ENCODE assay signal across 14 mouse cellular contexts in the genomic region with DNA sequence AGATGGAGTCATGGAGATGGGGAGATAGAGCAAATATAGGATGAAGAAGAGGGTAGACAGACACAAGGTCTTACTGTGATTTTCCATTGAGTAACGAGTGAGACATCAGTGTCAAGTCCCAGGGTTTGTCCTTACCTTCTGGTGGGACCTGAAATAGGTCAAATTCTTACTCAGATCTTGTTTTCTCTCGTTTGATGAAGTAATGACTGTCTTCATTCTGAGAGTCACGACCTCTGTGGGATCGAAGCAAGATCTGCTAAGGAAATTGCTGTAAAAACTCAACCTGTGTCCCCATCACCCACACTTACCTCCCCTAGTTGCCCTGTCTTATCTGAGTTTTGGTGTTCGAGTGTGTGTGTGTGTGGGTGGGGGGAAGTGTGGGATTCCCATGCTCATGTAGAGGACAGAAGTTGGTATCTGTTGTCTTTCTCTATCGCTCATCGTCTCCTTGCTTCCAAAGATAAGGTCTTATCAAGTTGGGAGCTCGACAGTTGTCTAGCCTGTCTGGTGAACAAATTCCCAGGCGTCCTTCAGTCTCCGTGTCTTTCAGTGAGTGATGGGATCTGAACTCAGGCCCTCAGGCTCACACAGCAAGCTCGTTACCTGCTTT. TPM values are rescaled to one million over a fixed set of nuclear protein-coding genes. Genes with fewer than 3 reads are reported as not detected.
DNase-seq lines count a peak whose midpoint lies in the region; ATAC-seq and TF ChIP-seq lines count a peak whose summit lies in the region.
"Had no signal": no experiment of that assay in that cellular context is flagged by ENCODE, and none has a peak within 500 bp of the region (broad histone marks: within the 10 kb centered on the region; RNA-seq: fewer than 3 reads in every experiment).

No protein-coding gene starts in this region.

- no peak for DNase-seq in cerebellum, adult 2 months
- DNase-seq in cerebellum, adult 9-10 months = no peak
- no peak for DNase-seq in kidney, adult 9 months
- no peak for DNase-seq in thymus, adult 2 months
- DNase-seq in thymus, postnatal 36 days = no peak
- no peak for DNase-seq in cerebellum, postnatal 10 days
- no peak for DNase-seq in thymus, postnatal 14 days
- DNase-seq: cerebellum, postnatal 36 days; gastrocnemius, postnatal 14 days; right cerebral cortex, postnatal 14 days had no signal

- no peaks in the 10 kb centered on the region for H3K36me3 ChIP-seq in kidney, embryonic 14.5 days (ENCODE audit: control insufficient read depth, insufficient read depth, low read length)
- no peaks in the 10 kb centered on the region for H3K36me3 ChIP-seq in thymus, adult 2 months (ENCODE audit: control insufficient read depth, insufficient read depth, low read length)
- H3K36me3 ChIP-seq: G1E had no signal

- no peak for TF ChIP-seq CTCF in cerebellum, adult 2 months (IDR thresholded peaks at IDR 0.05; ENCODE audit: borderline replicate concordance, insufficient read depth, low read depth, low read length)
- no peak for TF ChIP-seq CTCF in thymus, adult 2 months (IDR thresholded peaks at IDR 0.05; ENCODE audit: borderline replicate concordance, control insufficient read depth, extremely low read depth, insufficient read depth, low read length, poor library complexity)

- H3K9ac ChIP-seq in kidney, embryonic 14.5 days (ENCODE audit: low read depth, low read length) = no peak overlapping the region
- H3K9ac ChIP-seq: embryonic facial prominence, embryonic 13.5 days; forebrain, embryonic 13.5 days had no signal

- TF ChIP-seq POLR2A in cerebellum, adult 2 months (IDR thresholded peaks at IDR 0.05; ENCODE audit: borderline replicate concordance, insufficient read depth, low read length) = no peak
- TF ChIP-seq POLR2A in thymus, adult 2 months (IDR thresholded peaks at IDR 0.05; ENCODE audit: control insufficient read depth, extremely low read depth, insufficient read depth, low read length, poor library complexity) = no peak

- H3K27ac ChIP-seq in cerebellum, adult 2 months (ENCODE audit: insufficient read depth, low read length) = 0 out of 2 replicates have a peak overlapping the region, but pooled peaks have one; percentile 39
- H3K27ac ChIP-seq in kidney, embryonic 14.5 days (ENCODE audit: low read depth, low read length) = peak overlapping the region; percentile 7; the same call in 1 of the 2 replicates
- peak overlapping the region; percentile 72; the same call in 1 of the 2 replicates for H3K27ac ChIP-seq in thymus, adult 2 months (ENCODE audit: control insufficient read depth, insufficient read depth, low read length)
- H3K27ac ChIP-seq: embryonic facial prominence, embryonic 13.5 days; forebrain, embryonic 13.5 days had no signal

- H3K4me3 ChIP-seq in cerebellum, adult 2 months (replicated peaks; ENCODE audit: insufficient read depth, low read depth, low read length) = no peak overlapping the region
- no peak overlapping the region for H3K4me3 ChIP-seq in kidney, embryonic 14.5 days (ENCODE audit: low read length)
- no peak overlapping the region for H3K4me3 ChIP-seq in thymus, adult 2 months (ENCODE audit: control insufficient read depth, insufficient read depth, low read length)
- H3K4me3 ChIP-seq: embryonic facial prominence, embryonic 13.5 days; forebrain, embryonic 13.5 days had no signal

- 93% methylated on average over 11 of the region's 11 CpGs for WGBS in cerebellum, adult 2 months
- WGBS in kidney, embryonic 14.5 days = 86% methylated on average over 11 of the region's 11 CpGs
- WGBS in thymus, adult 2 months = 88% methylated on average over 11 of the region's 11 CpGs

- no peaks in the 10 kb centered on the region for H3K9me3 ChIP-seq in kidney, embryonic 14.5 days (ENCODE audit: control insufficient read depth, low read length)
- H3K9me3 ChIP-seq: embryonic facial prominence, embryonic 13.5 days; forebrain, embryonic 13.5 days; G1E had no signal

- no peak overlapping the region for H3K4me2 ChIP-seq in kidney, embryonic 14.5 days (replicated peaks; ENCODE audit: low read depth, low read length)
- H3K4me2 ChIP-seq: embryonic facial prominence, embryonic 13.5 days; forebrain, embryonic 13.5 days had no signal

- no peak for ATAC-seq in kidney, embryonic 14.5 days (ENCODE audit: low FRiP score, low TSS enrichment)
- ATAC-seq: forebrain, embryonic 13.5 days had no signal

- H3K4me1 ChIP-seq in cerebellum, adult 2 months (ENCODE audit: control insufficient read depth, insufficient read depth, low read length) = no peaks in the 10 kb centered on the region
- H3K4me1 ChIP-seq in kidney, embryonic 14.5 days (ENCODE audit: control insufficient read depth, insufficient read depth, low read length) = peaks cover 3% of the 10 kb centered on the region
- peaks cover 14% of the 10 kb centered on the region for H3K4me1 ChIP-seq in thymus, adult 2 months (replicated peaks; ENCODE audit: control insufficient read depth, insufficient read depth, low read length)

- H3K27me3 ChIP-seq in cerebellum, adult 2 months (ENCODE audit: control insufficient read depth, insufficient read depth, low read length) = no peaks in the 10 kb centered on the region
- no peaks in the 10 kb centered on the region for H3K27me3 ChIP-seq in kidney, embryonic 14.5 days (ENCODE audit: control insufficient read depth, insufficient read depth, low read length)
- H3K27me3 ChIP-seq in thymus, adult 2 months (ENCODE audit: control insufficient read depth, insufficient read depth, low read length) = no peaks in the 10 kb centered on the region
- H3K27me3 ChIP-seq: embryonic facial prominence, embryonic 13.5 days; forebrain, embryonic 13.5 days had no signal

RNA-seq across cellular contexts. Expression of a gene that starts 28.1 kb away (rescaled TPM):
- 9.8 and 11.4 TPM in 2 replicates for polyA plus RNA-seq in cerebellum, adult 2 months (2012; rRNA removed)
- polyA plus RNA-seq in kidney, embryonic 14.5 days (2014; fragmentation: Nextera tagmentation; extraction: Ambion mirVana) = 7.6 and 14.7 TPM in 2 replicates
- polyA plus RNA-seq in thymus, adult 2 months (2012; rRNA removed) = 11.1 and 12.8 TPM in 2 replicates
- polyA plus RNA-seq: G1E had no signal

RNA-seq across cellular contexts. Expression of a gene that starts 31.8 kb away (rescaled TPM):
- polyA plus RNA-seq in cerebellum, adult 2 months (2012; rRNA removed) = 7.3 and 9.0 TPM in 2 replicates
- polyA plus RNA-seq in kidney, embryonic 14.5 days (2014; fragmentation: Nextera tagmentation; extraction: Ambion mirVana) = 5.0 and 5.4 TPM in 2 replicates
- polyA plus RNA-seq in thymus, adult 2 months (2012; rRNA removed) = 24.2 and 28.5 TPM in 2 replicates

Comparison
In these comparisons a context has a peak if more than half of its experiments do, and no peak if none do; other contexts are left out.
1. H3K27ac ChIP-seq: peak in every context shown above with its lines; median percentile 72 in thymus, adult 2 months; 39 in cerebellum, adult 2 months; 7 in kidney, embryonic 14.5 days.